Mouse (Mus musculus) ES-CJ7 (cell line): Measurements from ENCODE around the gene Fgfr1op.

Experiments
- DNase-seq: peaks from one replicate; pipeline ENCODE4 v3.0.0; 2011; ENCODE audit warnings: low read depth, low spot score

Gene Fgfr1op

DNA sequence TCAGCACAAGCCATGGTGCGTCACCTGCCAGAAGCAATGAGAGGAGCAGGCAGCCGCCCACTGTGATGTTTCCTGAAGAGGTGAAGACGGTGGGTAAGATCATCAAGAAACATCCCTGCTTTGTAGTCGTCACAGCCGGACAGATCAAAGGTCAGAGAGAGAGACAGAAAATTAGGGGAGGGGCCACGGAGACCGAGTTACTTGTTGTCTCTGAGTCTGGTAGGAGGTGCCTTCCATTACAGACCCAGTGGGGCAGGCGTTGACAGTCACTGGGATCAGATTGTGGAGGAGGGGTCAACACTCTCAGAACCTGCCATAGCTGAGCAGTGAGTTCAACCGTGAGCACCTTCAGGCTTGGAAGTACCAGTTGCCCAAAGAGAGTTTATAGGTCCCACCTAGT is 63.3 kb downstream of the Fgfr1op start:
- DNase-seq, result no peak

DNA sequence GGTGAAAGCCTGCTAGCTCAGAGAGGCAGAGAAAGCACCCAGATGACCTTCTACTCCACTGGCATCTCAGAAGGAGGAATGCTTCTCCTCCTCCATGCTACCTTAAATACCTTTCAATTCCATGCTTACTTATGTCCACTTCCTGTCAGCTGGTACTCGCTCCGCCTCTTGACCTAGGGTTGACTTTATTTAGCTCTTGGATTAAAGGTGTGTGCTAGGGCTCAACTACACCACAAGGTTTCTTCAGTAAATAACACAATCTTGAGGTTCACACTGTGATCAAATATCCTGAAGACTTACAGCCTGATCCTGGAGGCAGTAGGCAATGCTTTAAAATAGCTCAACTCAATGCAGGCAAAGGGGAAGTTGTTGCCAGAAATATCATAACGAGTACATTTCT is 64.3 kb downstream of the Fgfr1op start:
- DNase-seq, result no peak

DNA sequence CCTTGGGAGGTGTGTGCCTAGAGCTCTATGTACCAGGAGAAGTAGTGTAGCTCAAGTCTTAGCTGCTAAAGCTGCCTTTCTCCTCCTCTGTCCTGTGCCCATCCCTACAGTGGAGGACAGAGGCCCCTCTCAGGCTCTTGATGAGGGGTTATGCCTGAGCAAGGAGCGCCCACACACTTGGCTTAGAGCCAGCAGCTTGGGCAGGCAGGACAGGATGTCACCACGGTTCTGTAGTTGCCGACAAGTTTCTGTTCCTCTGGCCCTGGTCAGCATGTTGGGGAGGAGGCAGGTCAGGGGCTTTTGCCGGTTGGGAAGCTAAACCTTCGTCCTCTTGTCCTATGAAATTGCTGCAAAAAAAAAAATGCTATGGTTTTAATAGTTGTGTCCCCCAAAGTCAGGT is 66.8 kb downstream of the Fgfr1op start:
- DNase-seq, result no peak

DNA sequence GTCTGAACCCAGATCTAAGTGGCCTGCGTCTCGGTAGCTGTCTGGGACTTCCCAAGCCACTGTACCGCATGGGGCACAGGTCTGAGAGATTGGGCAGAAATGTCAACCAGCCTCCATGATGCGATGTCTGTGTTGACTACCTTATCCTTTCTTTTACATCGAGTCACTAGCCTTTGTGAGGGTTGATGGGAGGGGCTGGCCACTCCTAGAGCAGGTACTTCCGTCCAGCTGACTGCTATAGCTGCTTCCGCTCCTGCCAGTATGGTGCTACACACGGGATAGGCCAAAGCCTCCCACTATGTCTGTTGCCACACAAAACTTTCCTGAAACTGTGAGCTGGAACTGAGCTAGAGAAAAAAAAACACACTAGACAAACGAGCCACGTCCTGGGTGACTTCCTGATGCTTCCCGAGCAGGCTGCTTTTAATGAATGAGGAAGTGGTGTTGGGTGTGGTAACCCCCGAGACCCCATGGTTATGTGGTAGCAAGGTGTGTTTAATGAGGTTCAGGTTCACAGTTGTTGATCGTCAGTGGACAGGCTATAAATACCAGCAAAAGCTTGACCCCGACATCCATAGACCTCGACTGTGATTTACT is 68.4 kb downstream of the Fgfr1op start:
- no peak for DNase-seq

DNA sequence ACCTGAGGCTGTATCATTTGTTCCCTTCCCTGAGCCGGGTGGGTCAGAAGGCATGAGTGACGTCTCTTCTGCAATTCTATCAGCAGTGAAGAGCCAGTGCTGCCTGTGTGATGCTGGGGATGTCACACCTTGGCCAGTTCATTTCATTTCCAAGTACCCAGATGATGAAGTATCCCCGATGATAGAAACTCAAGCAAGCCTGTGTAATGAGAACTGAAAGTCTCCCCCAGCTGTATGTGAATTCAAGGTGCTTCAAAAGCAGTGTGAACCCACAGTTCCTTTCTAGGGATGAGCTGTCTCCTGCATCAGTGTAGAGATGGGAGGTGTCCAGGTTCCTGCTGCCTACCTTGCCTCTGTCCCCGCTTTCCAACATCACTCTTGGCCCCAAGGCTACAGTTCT is 69.2 kb downstream of the Fgfr1op start:
- no peak for DNase-seq

DNA sequence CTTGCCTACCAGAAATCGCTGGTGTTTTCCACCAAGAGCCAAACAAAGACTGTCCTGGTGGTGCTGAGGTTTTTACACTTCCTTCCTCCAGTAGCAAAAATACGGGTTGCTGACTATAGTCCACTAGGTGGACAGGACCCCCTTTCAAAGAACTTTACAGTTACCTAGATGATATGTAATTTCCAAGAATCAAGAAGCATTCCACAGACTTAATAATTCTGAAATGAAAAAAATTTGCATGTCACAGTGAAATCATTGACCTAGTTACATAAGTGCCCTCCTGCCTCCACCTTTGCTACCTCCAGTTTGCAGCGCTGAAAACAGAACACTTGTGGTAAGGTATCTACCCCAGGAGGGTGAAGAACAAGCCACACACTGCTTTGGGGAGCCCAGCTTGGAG is 70.4 kb downstream of the Fgfr1op start, which contains the start of gene Ccr6:
Gene Ccr6, plus strand, starts transcription at position 301 of the 400 bp plus-strand sequence.
- DNase-seq, result no peak

DNA sequence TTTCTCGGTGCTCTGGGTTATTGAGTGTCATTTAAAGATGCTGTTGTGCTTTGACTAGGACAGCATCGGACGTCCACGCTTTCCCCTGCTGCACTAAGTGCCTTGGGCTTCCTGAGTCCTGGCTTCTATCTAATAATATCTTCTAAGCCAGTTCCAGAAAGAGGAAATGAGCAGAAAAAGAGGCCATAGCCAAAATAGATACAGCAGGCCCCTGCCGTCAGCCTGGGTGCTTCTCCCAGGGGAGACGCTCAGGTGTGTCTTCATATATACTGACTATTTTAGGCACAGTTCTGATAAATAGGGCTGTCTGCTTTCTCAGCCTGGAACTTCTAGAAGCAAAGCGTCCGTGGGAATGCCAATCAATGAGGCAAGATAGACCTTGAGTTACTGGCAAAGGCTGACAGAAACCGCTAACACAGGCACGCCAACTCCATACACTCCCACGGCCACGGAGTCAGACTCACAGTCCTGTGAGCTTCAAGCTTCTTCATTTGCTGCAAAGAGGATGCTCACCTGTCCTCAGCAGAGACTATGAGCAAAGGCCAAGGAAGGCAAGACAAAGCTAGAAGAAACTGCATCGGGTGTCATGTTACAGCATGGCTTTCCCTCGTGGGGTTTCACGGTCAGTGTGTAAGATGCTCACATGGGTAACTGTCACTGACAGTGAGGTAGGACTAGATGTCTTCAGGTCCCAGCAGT is 72.9 kb downstream of the Fgfr1op start:
- DNase-seq, result no peak

DNA sequence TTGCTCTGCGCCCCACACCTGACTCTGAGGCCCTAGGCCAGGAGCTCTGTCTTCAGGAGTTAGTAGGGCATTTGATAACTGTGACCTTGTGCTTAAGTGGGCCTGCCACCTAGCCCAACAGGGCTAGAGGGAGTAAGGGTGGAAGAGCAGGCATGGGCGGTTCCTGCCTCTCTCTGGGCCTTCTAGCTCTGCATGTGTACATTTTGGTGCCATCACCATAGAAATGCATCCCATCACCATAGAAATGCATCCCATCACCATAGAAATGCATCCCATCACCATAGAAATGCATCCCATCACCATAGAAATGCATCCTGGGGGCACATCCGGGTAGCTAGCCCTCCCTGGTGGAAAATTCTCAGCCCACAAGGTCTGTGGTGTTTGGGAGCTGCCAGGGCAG is 74.3 kb downstream of the Fgfr1op start:
- peak; percentile 61 for DNase-seq

DNA sequence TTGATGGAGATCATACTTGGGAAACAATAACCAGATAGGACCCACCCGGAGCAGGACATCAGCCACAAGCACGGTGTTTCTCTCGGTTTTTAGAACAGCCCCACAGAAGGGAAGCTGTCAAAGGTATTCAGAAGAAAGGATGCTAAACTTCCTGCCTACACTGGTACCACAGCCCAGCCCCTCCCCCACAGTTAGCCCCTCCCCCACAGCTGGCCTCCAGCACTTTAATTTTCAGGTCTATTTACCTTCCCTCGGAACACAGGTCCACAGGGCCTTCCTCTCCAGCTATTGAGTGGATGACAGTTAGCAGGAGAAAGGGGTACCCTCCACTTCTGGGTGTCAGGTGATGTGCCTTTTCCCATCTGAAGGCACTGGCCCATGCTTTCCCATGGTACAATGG is 75.2 kb downstream of the Fgfr1op start:
- DNase-seq, result no peak

DNA sequence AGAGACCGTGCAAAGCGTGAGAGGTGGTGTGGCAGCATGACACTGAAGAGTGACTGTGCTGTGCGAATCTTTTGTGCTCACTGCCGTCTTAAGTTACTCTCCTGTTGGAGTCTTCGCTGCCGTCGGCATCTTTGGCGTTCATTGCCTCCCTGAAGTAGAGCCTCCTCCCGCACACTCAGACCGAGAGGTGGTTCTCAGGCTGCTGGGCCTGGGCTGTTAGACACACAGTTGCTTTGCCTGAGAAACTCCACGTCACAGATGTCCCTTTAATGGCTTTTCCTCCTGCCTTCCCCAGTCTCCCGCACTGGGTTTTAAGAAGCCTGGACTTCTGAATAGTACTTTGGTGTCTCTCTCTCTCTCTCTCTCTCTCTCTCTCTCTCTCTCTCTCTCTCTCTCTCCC is 76.3 kb downstream of the Fgfr1op start:
- DNase-seq, result no peak

DNA sequence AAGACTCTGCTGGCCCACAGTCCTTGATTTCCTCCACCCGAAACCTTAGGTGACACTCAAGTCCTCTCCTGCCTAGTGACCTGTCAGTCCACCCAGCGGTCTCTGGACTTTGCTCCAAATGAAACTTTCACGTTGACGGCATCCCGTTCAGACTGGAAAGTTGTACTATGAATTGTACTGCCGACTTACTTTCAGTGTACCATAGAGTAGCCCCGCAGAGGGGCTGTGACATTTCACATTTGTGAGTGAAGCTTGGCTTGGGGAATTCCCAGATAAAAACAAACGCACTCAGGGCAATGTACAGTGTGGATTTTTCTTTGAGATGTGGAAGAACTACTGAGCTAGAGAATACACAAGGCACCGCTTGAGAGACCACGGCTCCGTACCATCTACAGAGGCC is 76.9 kb downstream of the Fgfr1op start:
- no peak for DNase-seq

DNA sequence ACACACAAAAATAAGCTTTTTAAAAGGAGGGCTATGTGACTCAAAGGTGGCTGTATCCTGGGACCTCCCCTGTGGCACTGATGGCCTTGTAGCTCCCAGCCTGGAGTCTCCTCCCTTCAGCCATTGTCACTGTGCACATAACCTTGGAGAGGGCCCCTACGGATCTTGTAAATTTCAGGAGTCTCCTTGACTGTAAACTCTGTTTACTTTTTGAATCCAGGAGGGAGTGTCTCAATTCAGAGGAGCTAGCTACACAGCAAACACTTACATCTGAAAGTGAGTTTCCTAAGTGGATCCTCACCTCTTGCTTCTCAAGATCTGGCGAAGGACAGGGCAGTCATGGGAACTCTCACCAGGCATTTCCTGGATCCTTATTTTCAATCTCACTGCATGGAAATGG is 78.8 kb downstream of the Fgfr1op start:
- DNase-seq, result peak; percentile 12

DNA sequence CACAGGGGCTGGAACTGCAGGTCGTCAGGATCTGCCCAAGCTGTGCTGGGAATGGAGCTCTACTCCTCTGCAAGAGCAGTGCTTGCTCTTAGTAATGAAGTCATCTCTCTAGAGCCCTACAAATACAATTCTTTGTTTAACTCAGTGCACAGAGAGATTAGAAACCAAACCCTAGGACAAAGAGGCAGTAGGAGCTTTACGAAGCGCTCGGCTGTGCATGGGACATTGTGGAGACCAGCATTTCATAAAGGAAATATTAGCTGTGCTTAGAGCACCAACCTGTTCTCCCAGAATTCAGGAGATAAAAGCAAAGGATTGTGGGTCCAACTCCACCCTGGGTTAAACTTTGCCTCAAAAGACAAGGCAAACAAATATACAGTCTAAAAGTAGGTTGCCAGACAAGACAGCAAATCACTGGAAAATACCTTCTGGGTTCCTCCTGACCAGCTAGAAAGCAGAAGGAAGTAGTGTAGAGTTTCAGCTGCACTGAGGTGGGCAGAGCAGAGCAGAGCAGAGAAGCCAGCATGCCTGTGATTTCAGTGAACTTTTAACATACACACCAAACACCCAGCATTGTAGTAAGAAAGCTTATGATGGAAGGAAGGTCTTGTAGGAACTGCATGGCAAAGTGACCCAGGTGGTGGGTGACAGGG is 80.9 kb downstream of the Fgfr1op start:
- DNase-seq, result no peak
